Mouse (Mus musculus) G1E (cell line): ENCODE measurements at regions not wholly inside any gene's neighbourhood (a gene's known extent, or its start where the extent isn't known, plus 50 kb on each side); places are given as distances from the start of the nearest gene placed in this dataset.

Experiments
- CTCF ChIP-seq: IDR thresholded peaks from 2 replicates; pipeline ENCODE4 v1.5.1; 2012; ENCODE audit warnings: low read depth, low read length, inconsistent platforms, mixed read lengths
- GATA2 ChIP-seq: IDR thresholded peaks from 2 replicates; pipeline ENCODE4 v1.6.1; 2012; ENCODE audit warnings: low read depth, low read length, inconsistent platforms, borderline replicate concordance
- POLR2AphosphoS5 ChIP-seq: IDR thresholded peaks from 2 replicates; pipeline ENCODE4 v1.6.1; 2012; ENCODE audit warnings: low read depth, low read length, inconsistent platforms; ENCODE audit not compliant: insufficient replicate concordance

- no peak for TF ChIP-seq CTCF
- TF ChIP-seq GATA2, result no peak
- no peak for TF ChIP-seq POLR2AphosphoS5
These were observed 1229.3 kb upstream of the A1bg start for GRCm38 (mm10) chr15:62152133-62152532.
